Comparison of ENCODE assay signal across 8 mouse cellular contexts in the genomic region with DNA sequence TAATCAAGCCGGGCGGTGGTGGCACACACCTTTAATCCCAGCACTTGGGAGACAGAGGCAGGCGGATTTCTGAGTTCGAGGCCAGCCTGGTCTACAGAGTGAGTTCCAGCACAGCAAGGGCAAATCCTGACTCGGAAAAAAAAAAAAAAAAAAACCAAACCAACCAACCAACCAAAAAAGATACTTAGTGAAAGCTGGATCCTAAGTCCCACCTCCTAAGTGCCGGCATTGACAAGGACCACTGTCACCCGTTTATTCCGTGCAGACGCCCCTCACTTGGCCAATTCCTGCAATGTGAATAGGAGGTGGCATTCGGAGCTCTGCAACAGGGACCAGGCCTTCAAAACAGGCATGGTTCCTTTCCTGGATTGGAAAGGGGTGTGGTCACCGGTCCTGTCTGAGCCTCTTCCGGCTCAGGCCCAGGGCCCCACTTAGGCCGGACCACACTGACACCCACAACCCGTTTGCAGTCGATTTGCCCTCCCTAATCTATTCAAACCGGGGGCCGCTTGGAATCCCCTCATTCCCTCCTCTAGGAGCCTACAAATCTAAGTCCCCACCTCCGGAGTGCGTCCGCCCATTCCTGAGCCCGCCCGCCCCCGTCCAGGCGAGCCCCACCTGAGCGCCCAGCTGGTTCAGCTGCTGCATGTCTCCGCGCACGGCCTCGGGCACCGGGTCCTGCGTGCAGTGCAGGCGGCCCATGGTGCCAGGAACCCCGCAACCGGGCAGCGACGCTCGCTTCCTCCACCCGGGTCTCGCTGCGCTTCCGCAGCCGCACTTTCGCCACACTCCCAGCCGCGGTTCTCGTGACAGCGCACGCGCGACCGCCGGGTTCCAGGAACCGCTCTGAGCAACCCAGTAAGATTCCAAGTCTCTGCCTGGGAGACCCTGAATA. TPM values are rescaled to one million over a fixed set of nuclear protein-coding genes. Genes with fewer than 3 reads are reported as not detected.
DNase-seq lines count a peak whose midpoint lies in the region; ATAC-seq and TF ChIP-seq lines count a peak whose summit lies in the region.

A gene (minus strand): TSS at position 806 of the 895 bp plus-strand sequence.

- H3K27ac ChIP-seq in intestine, postnatal 0 days (ENCODE audit: low read depth, low read length): peak within 1 kb of the TSS; percentile 96
- peak within 1 kb of the TSS; percentile 94 for H3K27ac ChIP-seq in midbrain, embryonic 10.5 days (replicated peaks)

- peak within 1 kb of the TSS; percentile 91 for H3K4me3 ChIP-seq in intestine, postnatal 0 days (ENCODE audit: low read depth, low read length)
- peak within 1 kb of the TSS; percentile 92 for H3K4me3 ChIP-seq in midbrain, embryonic 10.5 days

- H3K4me1 ChIP-seq in intestine, postnatal 0 days (replicated peaks; ENCODE audit: control insufficient read depth, insufficient read depth, low read length): peaks cover 5% of the 10 kb centered on the region; the same call in 1 of the 2 replicates
- peaks cover 17% of the 10 kb centered on the region for H3K4me1 ChIP-seq in midbrain, embryonic 10.5 days

- peak within 1 kb of the TSS; percentile 77 for H3K4me2 ChIP-seq in intestine, postnatal 0 days (replicated peaks; ENCODE audit: low read depth)

- no peaks in the 10 kb centered on the region for H3K27me3 ChIP-seq in intestine, postnatal 0 days (replicated peaks; ENCODE audit: control insufficient read depth, insufficient read depth, low read length)
- H3K27me3 ChIP-seq in midbrain, embryonic 10.5 days (ENCODE audit: low read depth, poor library complexity, severe bottlenecking): no peaks in the 10 kb centered on the region

- ATAC-seq in intestine, postnatal 0 days: peak; percentile 86

- TF ChIP-seq CTCF in intestine, postnatal 0 days (IDR thresholded peaks at IDR 0.05; ENCODE audit: low read depth): no peak

- H3K9ac ChIP-seq in intestine, postnatal 0 days (ENCODE audit: low read depth, low read length): peak within 1 kb of the TSS; percentile 89

- H3K9me3 ChIP-seq in intestine, postnatal 0 days (ENCODE audit: control insufficient read depth): no peaks in the 10 kb centered on the region
- no peaks in the 10 kb centered on the region for H3K9me3 ChIP-seq in midbrain, embryonic 10.5 days (replicated peaks)

- WGBS in intestine, postnatal 0 days: 4% methylated on average over 53 of the region's 53 CpGs
- 4% methylated on average over 53 of the region's 53 CpGs for WGBS in midbrain, embryonic 10.5 days

- H3K36me3 ChIP-seq in intestine, postnatal 0 days (ENCODE audit: control insufficient read depth, insufficient read depth): peaks cover 15% of the 10 kb centered on the region
- H3K36me3 ChIP-seq in midbrain, embryonic 10.5 days: peaks cover 22% of the 10 kb centered on the region

- intact Hi-C loops in left cerebral cortex, postnatal 36 days (cut with DNase I): no loop called here

- DNase-seq in adrenal gland, adult 8-10 months: peak; percentile 71
- DNase-seq in embryo, embryonic 9.5 days (ENCODE audit: extremely low spot score): peak; percentile 84
- no peak for DNase-seq in gonadal fat pad, adult 2 months (ENCODE audit: low read depth)
- peak; percentile 85 to 88 for DNase-seq in left cerebral cortex, postnatal 36 days (ENCODE audit: low spot score in 2 of 2)
- peak; percentile 86 for DNase-seq in midbrain, embryonic 10.5 days (ENCODE audit: low spot score)
- DNase-seq in right cerebral cortex, postnatal 36 days (ENCODE audit: low spot score in 2 of 2): peak; percentile 69 to 75
- peak; percentile 78 to 85 for DNase-seq in urinary bladder, postnatal 4 days (ENCODE audit: low spot score in 2 of 2)

RNA-seq across cellular contexts. Expression of the gene that starts here (rescaled TPM):
- total RNA-seq in adrenal gland, adult 8-10 months (2022): 10 to 100 TPM; 39.0 to 48.0 (median 45.0) TPM
- 17.0 and 19.3 TPM in 2 replicates for polyA plus RNA-seq in gonadal fat pad, adult 2 months (2012; rRNA removed)
- 74.8 and 84.7 TPM in 2 replicates for polyA plus RNA-seq in intestine, postnatal 0 days (2015; fragmentation: Nextera tagmentation; extraction: Ambion mirVana)
- total RNA-seq in left cerebral cortex, postnatal 36 days (2021): 10 to 100 TPM; 27.6 to 32.0 TPM
- 69.7 and 70.5 TPM in 2 replicates for polyA plus RNA-seq in midbrain, embryonic 10.5 days (2016; fragmentation: Nextera tagmentation; extraction: Ambion mirVana)
